Mouse (Mus musculus) hindbrain, embryonic 11.5 days (tissue): ENCODE data around the gene Smarcd1. TPM values are rescaled to one million over a fixed set of nuclear protein-coding genes. Genes with fewer than 3 reads are reported as not detected.

Experiments
- ATAC-seq: fragments of 200-750 bp; cut with Nextera tagmentation; 2 replicates; pipeline ENCODE4 v1.8.0; 2017; ENCODE audit warnings: mild to moderate bottlenecking, moderate TSS enrichment, moderate library complexity; ENCODE audit not compliant: low FRiP score
- DNase-seq: peaks from one replicate; pipeline ENCODE4 v3.0.0-alpha.2; 2015; ENCODE audit warnings: low spot score
- H3K27ac ChIP-seq: fragments of 300-500 bp; sonication (generic); 2 replicates; pipeline ENCODE4 v1.5.1; 2014; ENCODE audit warnings: mild to moderate bottlenecking, low read depth, low read length
- H3K27me3 ChIP-seq: fragments of 300-500 bp; sonication (generic); 2 replicates; pipeline ENCODE4 v1.6.1; 2014; ENCODE audit warnings: mild to moderate bottlenecking, low read length, moderate library complexity, mixed read lengths; ENCODE audit not compliant: control insufficient read depth, insufficient read depth
- H3K36me3 ChIP-seq: fragments of 300-500 bp; sonication (generic); 2 replicates; pipeline ENCODE4 v1.6.1; 2014; ENCODE audit warnings: mild to moderate bottlenecking, low read length, moderate library complexity, mixed read lengths; ENCODE audit not compliant: control insufficient read depth, insufficient read depth
- H3K4me1 ChIP-seq: fragments of 300-500 bp; sonication (generic); replicated peaks from 2 replicates; pipeline ENCODE4 v1.6.1; 2014; ENCODE audit warnings: low read length, mixed read lengths; ENCODE audit not compliant: control insufficient read depth, insufficient read depth
- H3K4me2 ChIP-seq: fragments of 300-500 bp; sonication (generic); replicated peaks from 2 replicates; pipeline ENCODE4 v1.6.1; 2014; ENCODE audit warnings: mild to moderate bottlenecking, low read depth, low read length
- H3K4me3 ChIP-seq: fragments of 300-500 bp; sonication (generic); 2 replicates; pipeline ENCODE4 v1.5.1; 2014; ENCODE audit warnings: low read depth, low read length
- H3K9ac ChIP-seq: fragments of 300-500 bp; sonication (generic); 2 replicates; pipeline ENCODE4 v1.6.1; 2014; ENCODE audit warnings: low read depth, low read length
- H3K9me3 ChIP-seq: fragments of 300-500 bp; sonication (generic); 2 replicates; pipeline ENCODE4 v1.6.1; 2016; ENCODE audit warnings: low read length; ENCODE audit not compliant: control insufficient read depth
- WGBS: fragments of 180-500 bp; shearing (Covaris S2); extraction: QIAGEN DNeasy Blood & Tissue Kit; methylation state at CpG from one replicate; pipeline ENCODE4 v1.1.7; 2014; 5-methylcytosine and 5-hydroxymethylcytosine counted together
- polyA plus RNA-seq: library from polyadenylated mRNA; unstranded; fragments of >200 nt; fragmentation: Nextera tagmentation; extraction: Ambion mirVana; gene quantifications from 2 replicates; pipeline ENCODE4 v1.2.1, GENCODE M21; 2014

Smarcd1 gene
- polyA plus RNA-seq, result 99.1 and 103 TPM in 2 replicates

DNA sequence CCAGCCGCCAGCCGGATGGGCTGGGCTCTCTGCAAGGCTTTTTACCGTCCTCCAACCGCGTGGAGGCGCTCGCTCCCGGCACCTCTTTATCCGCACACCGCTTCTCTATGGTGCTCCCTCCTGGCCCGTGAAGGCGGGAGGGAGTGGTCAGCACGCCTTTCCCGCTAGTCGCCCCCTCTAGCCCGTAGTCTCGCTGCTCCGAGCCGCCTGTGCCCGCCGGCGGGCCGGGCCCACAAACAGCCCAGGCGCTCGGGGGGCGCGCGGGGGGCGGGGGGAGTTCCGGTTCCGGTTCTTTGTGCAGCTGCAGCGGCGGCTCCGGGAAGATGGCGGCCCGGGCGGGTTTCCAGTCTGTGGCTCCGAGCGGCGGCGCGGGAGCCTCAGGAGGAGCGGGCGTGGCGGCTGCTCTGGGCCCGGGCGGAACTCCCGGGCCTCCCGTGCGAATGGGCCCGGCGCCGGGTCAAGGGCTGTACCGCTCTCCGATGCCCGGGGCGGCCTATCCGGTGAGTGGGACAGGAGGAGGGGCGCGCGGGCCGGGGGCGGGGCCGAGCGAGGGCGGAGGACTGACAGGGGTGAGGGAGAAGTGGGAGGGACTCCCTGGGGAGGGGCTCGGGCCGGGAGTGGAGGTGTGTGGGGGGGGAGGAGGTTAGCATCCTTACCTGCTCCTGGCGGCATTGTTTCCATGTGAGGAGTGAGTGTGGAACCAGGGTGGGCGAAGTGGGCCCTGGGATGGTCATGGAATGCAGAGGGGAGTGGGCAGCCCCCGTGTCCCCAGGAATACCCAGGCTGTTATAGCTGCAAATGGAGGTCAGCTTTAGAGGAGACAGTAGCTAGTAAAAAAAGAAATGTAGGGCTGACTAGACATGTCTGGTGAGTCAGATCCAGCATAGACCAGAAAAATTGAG is at the start of gene Smarcd1:
Gene Smarcd1 (plus strand): TSS at position 131 of the 902 bp plus-strand sequence.
- peak within 1 kb of the TSS; percentile 98 for H3K9ac ChIP-seq
- peaks cover 2% of the 10 kb centered on the region for H3K36me3 ChIP-seq
- H3K4me3 ChIP-seq, result peak within 1 kb of the TSS; percentile 89
- H3K4me1 ChIP-seq, result peaks cover 18% of the 10 kb centered on the region
- DNase-seq, result peak; percentile 97
- H3K27me3 ChIP-seq, result no peaks in the 10 kb centered on the region
- H3K27ac ChIP-seq, result peak within 1 kb of the TSS; percentile 97
- peak; percentile 94 for ATAC-seq
- H3K9me3 ChIP-seq, result no peaks in the 10 kb centered on the region
- H3K4me2 ChIP-seq, result peak within 1 kb of the TSS; percentile 87
- WGBS, result 1% methylated on average over 54 of the region's 71 CpGs

DNA sequence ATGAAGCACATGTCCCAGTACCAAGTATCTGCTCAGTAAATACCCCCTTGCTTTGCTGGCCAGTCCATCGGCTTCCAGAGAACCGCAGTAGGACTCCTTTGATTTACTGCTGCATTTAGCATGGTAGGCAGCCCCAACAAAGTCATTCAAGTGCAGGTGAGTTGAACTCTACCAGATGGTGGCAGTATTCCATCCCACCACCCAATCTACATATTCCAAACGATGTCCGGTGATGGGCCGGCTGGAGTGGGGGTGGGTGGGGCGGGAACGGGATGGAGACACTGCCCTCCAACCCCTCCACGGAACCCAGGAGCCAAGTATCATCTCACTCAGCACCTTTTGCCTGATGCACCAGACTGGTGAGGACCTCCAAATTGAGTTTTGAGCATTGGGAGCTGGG is 48.6 kb upstream of the Smarcd1 start:
- H3K4me2 ChIP-seq, result peak overlapping the region; percentile 24; the same call in 1 of the 2 replicates

DNA sequence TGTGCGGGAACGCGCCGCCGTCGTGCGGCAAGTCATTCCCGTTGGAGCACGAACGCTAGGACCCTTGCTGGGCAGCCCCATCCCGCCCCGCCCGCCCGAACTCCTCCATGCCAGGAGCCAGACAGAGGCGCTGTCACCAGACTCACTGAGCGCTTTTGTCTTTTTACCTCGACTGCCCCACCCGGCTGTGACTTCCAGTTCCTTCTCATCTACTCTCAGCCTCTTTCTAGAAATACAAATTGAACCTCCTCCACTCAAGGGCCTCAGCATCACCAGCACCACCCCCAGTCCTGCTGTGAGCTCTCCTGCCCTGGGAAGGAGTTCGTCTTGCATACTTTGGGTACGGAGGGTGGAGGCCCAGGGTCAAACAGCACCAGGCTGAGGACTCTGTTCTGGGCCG is 48.1 kb upstream of the Smarcd1 start:
- no peak for ATAC-seq

More for the DNA sequence above, 48.6 kb upstream of the Smarcd1 start:
- ATAC-seq (no peak), DNase-seq (no peak)
- Histone ChIP-seq H3K9me3 (no peaks in the 10 kb centered on the region), H3K4me1 (peaks cover 11% of the 10 kb centered on the region), H3K36me3 (no peaks in the 10 kb centered on the region), H3K27me3 (peaks cover 14% of the 10 kb centered on the region), H3K4me3 (no peak overlapping the region), H3K9ac (no peak overlapping the region), H3K27ac (no peak overlapping the region)
- WGBS, result 11% methylated on average over 8 of the region's 8 CpGs

DNA sequence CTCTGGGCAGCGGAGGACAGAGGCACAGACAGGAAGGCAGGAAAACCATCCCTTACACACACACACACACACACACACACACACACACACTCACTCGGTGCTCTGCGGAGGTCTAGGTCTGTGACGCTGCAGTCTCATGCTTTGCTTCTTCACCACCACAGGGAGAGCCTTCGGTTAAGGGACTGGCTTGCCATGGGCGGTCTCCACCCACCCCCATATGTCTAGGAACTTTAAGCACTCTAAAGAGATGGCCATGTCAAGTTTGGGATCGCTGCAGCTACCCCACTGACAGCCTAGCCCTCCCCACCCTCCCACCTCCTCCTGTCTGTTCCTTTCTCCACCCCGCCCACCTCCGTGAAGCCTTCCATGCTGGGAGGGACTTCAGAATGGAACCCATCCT is 46.0 kb upstream of the Smarcd1 start:
- no peak overlapping the region for H3K9ac ChIP-seq
- H3K27me3 ChIP-seq, result peaks cover 14% of the 10 kb centered on the region
- no peak overlapping the region for H3K4me3 ChIP-seq
- ATAC-seq (no peak), DNase-seq (no peak)
- H3K4me1 ChIP-seq, result peaks cover 3% of the 10 kb centered on the region; the same call in 1 of the 2 replicates
- no peak overlapping the region for H3K4me2 ChIP-seq
- no peaks in the 10 kb centered on the region for H3K9me3 ChIP-seq
- 48% methylated on average over 9 of the region's 9 CpGs for WGBS
- H3K36me3 ChIP-seq, result no peaks in the 10 kb centered on the region
- 0 out of 2 replicates have a peak overlapping the region, but pooled peaks have one; percentile 39 for H3K27ac ChIP-seq

More for the DNA sequence above, 48.1 kb upstream of the Smarcd1 start:
- no peaks in the 10 kb centered on the region for H3K9me3 ChIP-seq
- no peak for DNase-seq
- no peak overlapping the region for H3K27ac ChIP-seq
- no peaks in the 10 kb centered on the region for H3K36me3 ChIP-seq
- WGBS, result 2% methylated on average over 21 of the region's 21 CpGs
- H3K4me2 ChIP-seq, result peak overlapping the region; percentile 24
- H3K9ac ChIP-seq, result no peak overlapping the region
- peaks cover 14% of the 10 kb centered on the region for H3K27me3 ChIP-seq
- H3K4me3 ChIP-seq, result no peak overlapping the region
- peaks cover 10% of the 10 kb centered on the region for H3K4me1 ChIP-seq

DNA sequence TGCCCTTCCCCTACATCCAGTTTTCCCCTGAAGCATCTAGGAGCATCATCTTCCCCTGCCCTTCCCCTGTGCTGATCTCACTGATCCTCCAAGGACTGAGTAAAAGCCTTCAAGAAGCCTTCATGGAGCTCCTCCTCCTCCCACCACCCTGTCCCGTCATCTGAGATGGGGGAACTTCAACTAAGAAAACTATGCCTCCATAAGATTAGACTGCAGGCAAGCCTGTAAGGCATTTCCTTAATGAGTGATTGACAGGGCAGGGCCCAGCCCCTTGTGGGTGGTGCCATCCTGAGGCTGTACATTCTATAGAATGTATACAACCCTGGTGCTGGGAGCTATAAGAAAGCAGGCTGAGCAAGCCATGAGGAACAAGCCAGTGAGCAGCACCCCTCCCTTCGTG is 43.5 kb upstream of the Smarcd1 start:
- 59% methylated on average over 2 of the region's 2 CpGs for WGBS
- no peak overlapping the region for H3K4me3 ChIP-seq
- no peaks in the 10 kb centered on the region for H3K36me3 ChIP-seq
- H3K4me1 ChIP-seq, result peaks cover 3% of the 10 kb centered on the region; the same call in 1 of the 2 replicates
- DNase-seq (no peak), ATAC-seq (no peak)
- H3K9me3 ChIP-seq, result no peaks in the 10 kb centered on the region
- H3K27me3 ChIP-seq, result peaks cover 13% of the 10 kb centered on the region
- H3K9ac ChIP-seq, result no peak overlapping the region
- no peak overlapping the region for H3K27ac ChIP-seq
- no peak overlapping the region for H3K4me2 ChIP-seq

DNA sequence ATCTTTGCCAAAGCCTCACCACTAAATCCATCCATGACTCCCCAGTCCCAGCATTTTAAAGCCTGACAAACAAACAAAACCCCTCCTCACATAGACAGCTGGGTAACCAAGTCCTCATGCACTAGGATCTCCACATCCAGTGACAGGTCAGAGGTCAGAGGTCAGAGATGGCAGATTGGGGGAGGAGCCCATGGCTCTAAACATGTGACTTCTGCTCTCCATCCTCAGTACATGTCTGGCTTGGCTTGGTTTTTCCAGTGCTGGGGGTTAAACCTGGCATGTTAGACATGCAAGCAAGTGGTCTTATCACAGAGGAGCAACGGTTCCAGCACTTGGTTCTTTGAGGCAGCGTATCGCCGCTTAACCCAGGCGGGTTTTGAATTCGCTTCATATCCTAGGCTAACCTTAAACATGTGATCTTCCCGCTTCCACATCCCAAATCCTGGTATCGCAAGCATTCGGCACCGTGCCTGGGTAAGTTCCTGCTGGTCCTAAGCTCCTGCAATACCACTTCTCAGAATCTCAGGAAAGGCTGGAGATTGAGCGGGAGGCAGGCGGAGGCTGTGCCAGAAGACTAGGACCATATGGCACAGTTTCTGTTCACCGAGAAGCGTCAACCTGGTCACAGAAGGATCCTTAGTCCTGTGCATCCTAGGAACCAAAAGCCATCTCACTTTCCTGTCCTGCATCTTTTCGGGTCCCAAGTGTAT is 40.7 kb upstream of the Smarcd1 start:
- Histone ChIP-seq H3K27ac (no peak overlapping the region), H3K9me3 (no peaks in the 10 kb centered on the region), H3K9ac (no peak overlapping the region), H3K4me2 (no peak overlapping the region), H3K4me1 (peaks cover 8% of the 10 kb centered on the region), H3K36me3 (no peaks in the 10 kb centered on the region), H3K27me3 (peaks cover 3% of the 10 kb centered on the region; the same call in 1 of the 2 replicates), H3K4me3 (no peak overlapping the region)
- 95% methylated on average over 15 of the region's 15 CpGs for WGBS
- DNase-seq, result no peak
- no peak for ATAC-seq

DNA sequence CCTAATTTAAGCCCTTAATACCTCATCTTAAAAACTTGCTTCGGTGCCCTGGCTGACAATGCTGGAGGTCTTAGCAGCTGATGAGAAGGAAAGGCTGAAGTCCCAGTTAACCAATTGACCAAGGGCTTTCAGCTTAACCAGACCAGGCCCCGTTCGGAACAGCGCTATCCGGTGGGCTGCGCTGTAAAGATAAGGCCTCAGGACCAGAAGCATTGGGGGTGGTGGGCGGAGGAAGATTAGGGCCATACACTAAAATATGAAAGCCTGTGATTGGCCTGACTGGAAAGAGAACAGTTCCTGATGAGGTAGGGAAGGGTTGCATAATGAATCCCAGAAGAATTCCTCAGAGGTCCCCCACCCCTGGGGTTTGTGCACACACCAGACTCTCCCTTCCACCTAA is 39.6 kb upstream of the Smarcd1 start:
- Histone ChIP-seq H3K9me3 (no peaks in the 10 kb centered on the region), H3K4me2 (no peak overlapping the region), H3K4me3 (no peak overlapping the region), H3K27ac (no peak overlapping the region), H3K36me3 (no peaks in the 10 kb centered on the region), H3K4me1 (peaks cover 8% of the 10 kb centered on the region), H3K9ac (no peak overlapping the region), H3K27me3 (peaks cover 3% of the 10 kb centered on the region; the same call in 1 of the 2 replicates)
- 67% methylated on average over 7 of the region's 7 CpGs for WGBS
- ATAC-seq (no peak), DNase-seq (no peak)

DNA sequence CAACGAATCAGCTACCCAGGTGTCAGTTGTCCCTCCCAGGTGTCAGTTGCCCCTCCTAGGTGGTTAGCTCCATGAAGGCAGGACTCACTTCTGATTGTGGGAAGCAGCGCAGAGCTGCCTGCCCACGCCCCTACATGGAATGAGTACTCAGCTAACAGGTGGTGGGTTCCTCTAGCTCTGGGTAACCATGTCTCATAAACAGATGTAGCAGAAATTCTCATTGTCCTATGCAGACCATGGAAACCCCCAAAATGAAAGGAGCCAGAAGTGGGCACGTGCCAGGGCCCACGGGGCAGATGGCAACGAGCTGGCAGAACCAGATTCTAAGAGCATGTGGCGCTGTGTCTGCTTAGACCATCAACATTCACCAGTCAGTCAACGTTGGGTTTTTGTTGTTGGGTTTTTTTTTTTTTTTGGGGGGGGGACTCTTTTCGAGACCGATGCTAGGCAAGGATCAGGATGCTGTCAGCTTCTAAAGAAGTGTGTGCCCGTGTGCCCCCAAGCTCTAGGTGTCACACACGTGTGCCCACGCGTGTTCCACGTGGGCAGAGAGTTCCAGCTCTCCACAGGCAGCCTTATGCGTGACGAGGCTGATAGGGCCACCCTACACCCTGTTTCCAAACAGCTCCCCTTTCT is 37.8 kb upstream of the Smarcd1 start:
- peaks cover 3% of the 10 kb centered on the region; the same call in 1 of the 2 replicates for H3K27me3 ChIP-seq

More for the DNA sequence above, 37.8 kb upstream of the Smarcd1 start:
- H3K4me3 ChIP-seq, result peak overlapping the region; percentile 33
- H3K36me3 ChIP-seq, result no peaks in the 10 kb centered on the region
- DNase-seq (no peak), ATAC-seq (no peak)
- peak overlapping the region; percentile 78 for H3K4me2 ChIP-seq
- peak overlapping the region; percentile 87 for H3K27ac ChIP-seq
- WGBS, result 4% methylated on average over 17 of the region's 17 CpGs
- H3K9ac ChIP-seq, result peak overlapping the region; percentile 60
- peaks cover 8% of the 10 kb centered on the region for H3K4me1 ChIP-seq
- no peaks in the 10 kb centered on the region for H3K9me3 ChIP-seq
